Mouse (Mus musculus): ENCODE measurements at regions not wholly inside any gene's neighbourhood (a gene's known extent, or its start where the extent isn't known, plus 50 kb on each side); places are given as distances from the start of the nearest gene placed in this dataset.

GRCm38 (mm10) chr12:98043436-98043835, 215.8 kb downstream of the Galc start:
- no peak for DNase-seq (ENCODE audit: low read depth, low spot score)

GRCm38 (mm10) chr12:98039677-98040076, 219.6 kb downstream of the Galc start:
- no peak for DNase-seq (ENCODE audit: low read depth, low spot score)

- no peak for DNase-seq (ENCODE audit: low read depth, low spot score)
Measured at GRCm38 (mm10) chr12:98023655-98024054, 235.6 kb downstream of the Galc start.

GRCm38 (mm10) chr12:98014607-98015278, 244.5 kb downstream of the Galc start:
- DNase-seq (ENCODE audit: low read depth, low spot score), result peak; percentile 24

- no peak for DNase-seq (ENCODE audit: low read depth, low spot score)
Measured at GRCm38 (mm10) chr12:98009175-98009574, 250.1 kb downstream of the Galc start.

- DNase-seq (ENCODE audit: low read depth, low spot score), result no peak
Measured at GRCm38 (mm10) chr12:98005671-98006469, 253.4 kb downstream of the Galc start.

- DNase-seq (ENCODE audit: low read depth, low spot score), result no peak
Measured at GRCm38 (mm10) chr12:98002217-98002616, 257.0 kb downstream of the Galc start.

GRCm38 (mm10) chr12:97994884-97995283, 264.4 kb downstream of the Galc start:
- no peak for DNase-seq (ENCODE audit: low read depth, low spot score)

GRCm38 (mm10) chr12:97993937-97994336, 265.3 kb downstream of the Galc start:
- no peak for DNase-seq (ENCODE audit: low read depth, low spot score)

GRCm38 (mm10) chr12:97983390-97983789, 275.9 kb downstream of the Galc start:
- DNase-seq (ENCODE audit: low read depth, low spot score), result no peak

- no peak for DNase-seq (ENCODE audit: low read depth, low spot score)
Measured at GRCm38 (mm10) chr12:97978668-97979067, 280.6 kb downstream of the Galc start.

GRCm38 (mm10) chr12:97978178-97978651, 281.0 kb downstream of the Galc start:
- peak; percentile 49 for DNase-seq (ENCODE audit: low read depth, low spot score)

GRCm38 (mm10) chr12:97977633-97978032, 281.6 kb downstream of the Galc start:
- no peak for DNase-seq (ENCODE audit: low read depth, low spot score)

- DNase-seq (ENCODE audit: low read depth, low spot score), result no peak
Measured at GRCm38 (mm10) chr12:97973909-97974510, 285.2 kb downstream of the Galc start.

GRCm38 (mm10) chr12:97957201-97957600, 302.1 kb downstream of the Galc start:
- no peak for DNase-seq (ENCODE audit: low read depth, low spot score)

GRCm38 (mm10) chr12:97953336-97953735, 305.9 kb downstream of the Galc start:
- DNase-seq (ENCODE audit: low read depth, low spot score), result no peak

- no peak for DNase-seq (ENCODE audit: low read depth, low spot score)
Measured at GRCm38 (mm10) chr12:97952204-97952603, 307.1 kb downstream of the Galc start.

GRCm38 (mm10) chr12:97950072-97950471, 309.2 kb downstream of the Galc start:
- no peak for DNase-seq (ENCODE audit: low read depth, low spot score)

GRCm38 (mm10) chr12:97947421-97947820, 311.8 kb downstream of the Galc start:
- DNase-seq (ENCODE audit: low read depth, low spot score), result no peak

- no peak for DNase-seq (ENCODE audit: low read depth, low spot score)
Measured at GRCm38 (mm10) chr12:97938361-97938760, 320.9 kb downstream of the Galc start.

GRCm38 (mm10) chr12:97929877-97930276, 329.4 kb downstream of the Galc start:
- DNase-seq (ENCODE audit: low read depth, low spot score), result no peak

- DNase-seq (ENCODE audit: low read depth, low spot score), result no peak
Measured at GRCm38 (mm10) chr12:97927036-97927435, 332.2 kb downstream of the Galc start.
